Mouse (Mus musculus) adrenal gland, adult 8-10 months (tissue): Measurements from ENCODE around the gene Apbb1ip. TPM values are rescaled to one million over a fixed set of nuclear protein-coding genes. Genes with fewer than 3 reads are reported as not detected.
"Not testable (repeated sequence)": the region's sequence is repeated elsewhere in the genome, so short reads cannot be mapped to it uniquely, and the experiment has no call there.

Source experiments
- DNase-seq: peaks from one replicate; pipeline ENCODE4 v3.0.0; 2022
- total RNA-seq, 4 experiments: library from RNA; stranded (reverse); gene quantifications; 2 replicates each; pipeline ENCODE4 v1.2.4; 2022

The Apbb1ip gene
- total RNA-seq, 4 experiments from 2014 or later: 3.1 to 6.2 (median 5.0) TPM

DNA sequence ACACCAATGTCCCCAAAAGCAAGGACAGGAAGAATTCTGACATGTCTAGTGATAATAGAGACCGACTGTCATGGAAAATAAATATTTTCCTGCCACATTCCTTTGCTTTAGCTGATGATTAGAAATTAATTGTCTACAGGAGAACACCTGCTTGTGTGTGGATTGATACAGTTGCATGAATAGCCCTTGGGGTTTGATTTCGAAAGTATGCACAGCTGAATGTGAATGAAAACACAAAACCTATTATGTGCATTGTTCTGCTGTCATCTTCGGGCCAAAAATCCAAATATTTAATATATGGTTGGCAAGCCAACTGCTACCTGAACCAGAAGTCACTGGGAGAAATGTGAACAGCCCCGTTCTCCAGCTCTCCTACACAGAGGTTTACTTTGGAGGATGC, 78.0 kb downstream of the Apbb1ip start:
- no peak for DNase-seq

DNA sequence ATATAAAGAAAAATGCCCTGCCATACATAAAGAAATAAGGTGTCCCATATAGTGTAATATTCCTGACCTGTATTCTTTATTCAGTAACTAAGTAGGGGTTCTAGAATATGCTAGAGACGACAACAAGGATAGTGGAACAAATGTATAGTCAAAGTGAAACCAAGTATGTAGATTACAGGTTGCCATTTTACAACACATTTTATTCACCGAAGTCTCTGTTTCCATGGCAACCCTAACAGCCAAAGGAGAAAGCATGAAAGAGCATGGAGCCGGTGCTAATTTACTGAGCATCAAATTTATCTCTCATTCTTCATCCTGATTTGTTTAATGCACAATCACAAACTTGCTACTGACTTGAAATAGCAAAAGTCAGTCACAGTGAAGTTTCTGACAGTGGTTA, 83.6 kb downstream of the Apbb1ip start:
- DNase-seq: no peak

DNA sequence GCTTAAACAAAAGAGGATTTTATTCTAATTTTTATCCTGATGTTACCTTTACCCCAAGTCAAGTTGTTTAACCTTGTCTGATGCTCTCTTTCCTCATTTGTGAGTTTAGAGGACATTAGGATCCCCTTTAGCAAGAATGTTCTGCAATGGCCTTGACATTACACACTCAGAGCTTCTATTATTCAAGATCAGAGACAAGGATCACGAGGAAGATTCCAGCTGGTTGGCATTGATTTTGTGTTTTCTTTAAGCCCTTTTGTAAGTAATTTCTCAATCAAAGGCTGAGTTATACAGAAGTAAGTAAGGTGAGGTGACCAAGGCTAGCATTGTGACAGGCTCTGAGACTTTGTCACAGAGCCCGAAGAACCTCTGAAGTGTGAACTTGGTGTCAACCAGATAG, 88.3 kb downstream of the Apbb1ip start:
- no peak for DNase-seq

DNA sequence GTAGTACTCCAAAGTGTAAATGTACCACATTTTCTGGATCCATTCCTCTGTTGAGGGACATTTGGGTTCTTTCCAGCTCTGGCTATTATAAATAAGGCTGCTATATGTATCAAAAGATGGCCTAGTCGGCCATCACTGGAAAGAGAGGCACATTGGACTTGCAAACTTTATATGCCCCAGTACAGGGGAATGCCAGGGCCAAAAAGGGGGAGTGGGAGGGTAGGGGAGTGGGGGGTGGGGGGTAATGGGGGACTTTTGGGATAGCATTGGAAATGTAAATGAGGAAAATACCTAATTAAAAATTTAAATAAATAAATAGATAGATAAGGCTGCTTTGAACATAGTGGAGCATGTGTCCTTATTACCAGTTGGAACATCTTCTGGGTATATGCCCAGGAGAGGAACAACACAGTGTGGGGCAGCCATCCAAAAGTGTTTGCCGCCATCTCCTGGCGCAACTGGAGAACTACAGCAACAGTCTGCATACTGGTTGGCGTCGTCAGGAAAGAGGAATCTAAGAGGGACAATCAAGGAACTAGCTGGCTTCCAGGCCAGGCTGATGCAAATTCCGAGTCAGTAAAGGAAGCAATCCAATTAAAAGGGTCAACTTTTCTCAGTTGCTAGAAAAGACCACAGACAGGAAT, 90.6 kb downstream of the Apbb1ip start:
- peak; percentile 30 for DNase-seq

DNA sequence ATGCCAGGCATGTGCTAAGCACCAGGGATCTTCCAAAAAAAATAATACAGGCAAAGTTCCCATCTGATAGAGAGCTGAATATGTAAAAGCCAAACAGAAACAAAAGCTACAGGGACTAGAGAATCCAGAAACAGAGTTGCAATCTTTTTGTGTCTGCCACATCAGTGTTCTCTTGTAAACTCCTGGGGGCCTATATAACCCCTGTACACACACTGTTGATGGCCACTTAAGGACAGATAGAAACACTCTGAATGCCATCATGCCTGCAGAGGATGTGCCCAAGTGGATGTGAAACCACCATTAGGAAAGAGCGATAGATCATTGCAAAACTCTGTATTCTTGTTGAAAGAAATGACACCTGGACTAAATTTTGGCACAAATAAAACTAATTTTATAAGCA, 91.9 kb downstream of the Apbb1ip start:
- DNase-seq: no peak

DNA sequence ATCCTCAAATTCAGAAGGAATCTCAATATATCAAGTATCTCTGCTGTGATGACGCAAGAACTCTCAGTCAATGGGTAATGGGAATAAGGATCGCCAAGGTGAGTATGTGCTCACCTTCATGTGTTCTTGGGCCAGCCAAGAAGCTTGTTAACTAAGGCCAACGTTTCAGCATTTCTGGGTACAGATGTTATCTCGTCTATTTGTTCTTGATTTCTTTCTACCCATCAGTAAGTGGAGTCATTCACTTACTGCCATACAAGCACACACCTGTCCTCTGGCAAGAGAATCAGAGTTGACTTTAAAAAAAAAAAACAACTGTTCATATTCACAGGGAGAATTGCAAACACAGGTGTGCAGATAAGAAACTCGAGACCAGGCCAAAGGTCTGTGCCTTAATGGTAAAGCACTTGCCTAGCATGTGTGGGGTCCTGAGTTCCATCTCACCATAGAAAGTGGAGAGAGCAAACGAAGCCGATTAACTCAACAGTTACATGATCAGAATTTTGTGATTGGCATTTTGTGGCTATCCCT, 93.1 kb downstream of the Apbb1ip start:
- DNase-seq: no peak

DNA sequence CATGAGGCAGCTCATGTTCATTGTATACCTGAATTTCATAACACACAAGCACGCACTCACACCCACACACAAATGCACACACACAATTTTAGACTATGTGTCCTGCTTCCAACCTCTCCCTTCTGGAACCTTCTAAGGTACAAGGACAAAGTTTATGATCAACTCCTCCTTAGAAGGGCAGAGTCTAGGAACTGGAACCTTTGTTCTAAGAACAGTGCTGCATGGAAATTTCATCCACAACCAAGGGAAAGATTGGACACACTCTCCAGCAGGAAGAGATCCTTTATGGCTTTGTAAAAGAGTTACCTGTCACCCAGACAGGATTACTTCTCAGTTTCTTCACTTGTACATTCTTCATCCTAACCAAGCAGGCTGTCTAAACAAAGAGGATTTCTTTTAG, 99.3 kb downstream of the Apbb1ip start:
- DNase-seq: no peak

DNA sequence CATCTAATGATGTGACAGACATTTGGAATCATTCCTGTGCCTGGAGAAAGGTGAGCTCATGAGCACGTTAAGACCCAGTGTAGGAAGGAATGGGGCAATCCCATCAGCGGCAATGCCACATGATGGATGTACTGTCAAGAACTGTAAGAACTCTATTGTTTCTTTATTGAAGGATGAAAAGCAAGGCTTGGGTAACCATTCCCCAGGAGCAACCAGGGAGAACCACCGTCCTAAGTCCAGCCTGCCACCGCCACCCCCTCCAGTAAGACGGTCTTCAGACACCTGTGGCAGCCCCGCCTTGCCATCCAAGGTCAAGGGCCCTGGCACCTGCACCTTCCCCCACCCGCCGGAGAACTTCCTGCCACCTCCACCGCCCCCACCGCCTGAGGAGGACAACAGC, 100.7 kb downstream of the Apbb1ip start:
- no peak for DNase-seq

DNA sequence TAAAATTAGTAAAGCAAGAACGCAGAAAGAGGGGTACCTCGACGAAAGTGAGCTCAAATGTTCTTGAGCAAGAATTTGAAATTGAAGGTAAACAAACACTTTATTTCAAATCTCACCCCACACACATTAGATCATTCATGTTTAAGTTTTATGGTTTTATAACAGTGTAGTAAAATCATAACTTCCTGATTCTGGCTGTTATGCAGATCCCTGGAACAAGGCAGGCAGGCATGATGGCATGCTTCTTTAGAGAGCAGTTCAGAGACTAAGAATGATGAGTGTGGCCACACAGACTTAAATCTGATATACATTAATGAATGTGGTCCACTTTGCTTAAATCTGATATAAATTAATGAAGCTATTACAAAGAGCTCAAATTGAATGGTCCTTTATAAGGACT, 102.7 kb downstream of the Apbb1ip start:
- no peak for DNase-seq

DNA sequence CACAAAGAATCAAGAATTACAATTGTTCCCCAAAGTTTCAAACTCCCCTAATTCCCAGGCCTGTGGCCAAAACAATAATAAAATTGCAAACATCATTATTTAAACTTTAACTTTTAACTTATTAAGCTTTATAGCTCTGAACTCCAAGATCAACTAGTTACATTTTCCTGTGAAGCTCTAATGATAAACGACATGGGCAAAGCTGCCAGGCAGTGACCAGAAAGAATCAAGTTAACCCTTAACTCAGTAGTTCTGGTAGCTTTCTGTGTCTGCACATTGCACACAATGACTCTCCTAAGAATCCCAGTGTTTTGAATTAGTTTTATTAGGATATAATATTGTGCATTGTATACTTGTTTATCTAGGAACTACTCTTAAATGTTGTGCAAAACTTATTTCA, 104.9 kb downstream of the Apbb1ip start:
- no peak for DNase-seq

DNA sequence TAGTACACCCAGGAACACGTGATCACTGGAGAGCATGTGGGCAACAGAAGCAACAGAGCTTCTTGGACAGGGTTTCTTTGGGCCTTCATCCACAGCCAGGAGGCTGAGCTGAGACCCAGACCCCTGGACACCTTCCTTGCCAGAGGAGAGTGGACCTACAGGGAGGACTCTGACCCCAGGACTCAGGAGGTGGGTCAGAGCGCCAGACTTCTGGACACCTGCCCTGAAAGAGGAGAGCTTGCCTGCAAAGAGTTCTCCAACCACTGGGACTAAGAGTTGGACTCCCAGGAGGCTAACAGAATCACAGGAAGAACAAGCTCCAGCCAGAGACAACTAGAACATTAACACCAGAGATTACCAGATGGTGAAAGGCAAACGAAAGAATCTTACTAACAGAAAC, 106.8 kb downstream of the Apbb1ip start:
- DNase-seq: not testable (repeated sequence)

DNA sequence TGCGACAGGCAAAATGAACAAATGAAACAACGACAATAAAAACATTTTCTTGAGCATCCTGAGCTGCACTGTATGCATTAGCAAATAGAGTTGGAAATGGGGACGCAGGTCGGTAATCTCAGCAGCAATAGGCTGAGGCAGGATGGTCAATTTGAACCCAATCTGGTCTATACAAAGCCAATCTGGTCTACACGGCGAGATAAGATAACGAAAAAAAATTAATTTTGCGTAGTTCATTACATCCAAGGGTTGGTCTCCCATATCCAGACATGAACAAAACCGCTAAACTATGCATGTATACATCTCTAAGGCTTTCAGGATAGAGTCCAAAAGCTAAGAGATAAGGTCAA, 121.0 kb downstream of the Apbb1ip start:
- DNase-seq: no peak

DNA sequence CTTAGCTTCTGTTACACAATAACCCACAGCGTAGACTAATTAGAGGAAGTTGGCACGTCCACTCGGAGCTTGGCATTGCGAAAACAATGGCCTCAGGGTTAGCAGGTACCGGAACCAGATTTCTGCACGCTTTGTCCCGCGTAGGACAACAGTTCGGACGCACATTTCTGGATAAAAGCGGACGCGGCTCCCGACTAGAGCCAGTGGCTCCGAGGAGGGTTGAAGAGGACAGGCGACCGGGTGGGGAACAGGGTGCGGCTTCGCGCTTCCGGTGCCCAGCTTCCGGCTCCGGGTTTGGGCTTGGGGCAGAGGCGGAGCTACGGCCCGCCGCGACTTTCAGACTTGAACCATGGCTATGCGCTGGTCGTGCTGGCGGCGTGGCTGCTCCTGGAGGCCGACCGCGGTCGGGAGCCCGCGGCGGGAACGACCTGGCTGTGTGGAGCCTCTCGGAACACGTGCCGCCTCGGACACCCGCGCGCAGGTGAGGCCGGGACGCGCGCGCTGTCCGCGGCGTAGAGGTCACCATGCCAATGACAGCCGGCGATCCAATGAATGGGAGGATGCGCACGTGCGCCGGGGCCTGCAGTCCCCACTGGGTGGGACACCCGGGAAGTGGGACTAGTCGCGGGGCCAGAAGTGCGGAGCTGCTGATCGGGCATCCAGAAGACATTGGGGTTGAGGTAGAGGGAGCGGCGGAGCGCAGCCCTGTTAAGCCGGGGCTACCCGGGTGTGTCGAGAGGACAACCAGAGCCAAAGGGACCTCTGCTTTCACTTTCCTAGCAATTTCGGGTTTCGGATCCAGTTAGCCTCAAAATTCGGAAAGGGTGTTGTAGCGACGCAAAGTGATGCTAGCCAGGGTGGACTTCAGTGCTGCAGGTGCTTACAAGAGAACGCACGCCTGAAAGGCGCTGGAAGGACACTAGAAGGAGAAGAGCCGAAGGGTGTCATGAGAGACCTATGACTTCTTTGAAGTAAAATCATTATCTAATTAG, 121.7 kb downstream of the Apbb1ip start, which contains the start of gene Pdss1:
Gene Pdss1 (plus strand): TSS at position 241 of the 992 bp plus-strand sequence.
- DNase-seq: peak; percentile 88

DNA sequence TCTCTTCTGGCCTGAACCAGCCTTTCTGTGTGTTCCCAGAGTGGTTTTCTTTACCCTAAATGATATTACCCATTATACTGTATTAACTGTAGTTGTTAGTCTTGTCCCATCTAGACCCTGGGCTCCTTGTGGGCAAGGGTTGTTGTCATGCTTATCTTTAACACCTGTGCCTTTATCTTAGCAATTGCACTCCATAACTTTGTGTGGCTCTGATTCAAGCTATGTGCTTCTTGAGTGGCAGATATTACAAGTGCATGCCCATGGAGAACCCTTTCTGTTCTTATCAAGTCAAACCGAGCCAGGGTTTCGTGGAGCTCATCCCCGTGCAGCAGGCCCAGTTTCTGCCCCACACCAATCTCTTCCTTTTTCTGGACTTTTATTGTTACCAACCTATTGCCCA, 130.1 kb downstream of the Apbb1ip start:
- no peak for DNase-seq

DNA sequence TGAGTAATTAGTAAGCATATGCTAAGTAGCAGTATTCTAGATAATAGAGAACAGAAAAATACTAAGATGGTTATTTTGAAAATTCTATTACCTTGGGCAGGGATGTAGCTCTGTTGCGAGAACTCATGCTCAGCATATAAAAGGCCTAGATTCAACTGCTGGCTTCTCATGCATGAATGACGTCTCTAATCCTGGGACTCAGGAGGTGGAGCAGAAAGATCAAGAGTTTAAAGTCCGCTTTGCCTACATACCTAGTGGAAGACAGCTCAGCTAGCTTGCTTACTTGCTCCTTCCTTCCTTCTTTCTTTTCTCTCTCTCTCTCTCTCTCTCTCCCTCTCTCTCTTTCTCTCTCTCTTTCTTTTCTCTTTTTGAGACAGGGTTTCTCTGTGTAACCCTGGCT, 140.5 kb downstream of the Apbb1ip start:
- DNase-seq: no peak

DNA sequence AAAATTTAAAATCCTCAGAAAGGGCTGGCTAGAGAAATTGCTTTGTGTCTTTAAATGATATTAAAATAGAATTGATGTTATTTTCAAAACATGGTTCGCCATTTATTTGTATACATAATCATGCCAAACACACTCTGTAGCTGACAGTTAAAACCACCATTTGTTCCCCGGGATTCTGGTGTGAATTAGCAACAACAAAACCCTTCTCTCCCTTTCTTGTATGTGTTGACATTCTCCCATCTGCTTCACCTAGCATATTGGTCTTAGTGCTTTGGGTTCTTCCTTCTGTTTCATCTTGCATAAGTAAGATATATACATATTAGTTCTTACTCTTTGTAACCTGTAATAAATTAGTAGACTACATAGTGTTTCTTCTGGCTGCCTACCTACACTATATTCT, 144.8 kb downstream of the Apbb1ip start:
- DNase-seq: no peak

Other genes with a start within 250 kb of the Apbb1ip start
- under 1 TPM in 3 of 4 experiments, not detected in 1; 0.12 to 0.86 (median 0.17) TPM for gene Gad2, start 151.9 kb upstream of the Apbb1ip start, total RNA-seq
- gene Pdss1, start 121.4 kb downstream of the Apbb1ip start, total RNA-seq: 10 to 100 TPM in 1 of 4 experiments, 1 to 10 TPM in 3; 6.5 to 10.1 (median 9.3) TPM